Mouse (Mus musculus) liver, embryonic 13.5 days (tissue): ENCODE results near the gene Olfr1238. TPM values are rescaled to one million over a fixed set of nuclear protein-coding genes. Genes with fewer than 3 reads are reported as not detected.

ENCODE experiments used
- ATAC-seq: fragments of 200-750 bp; cut with Nextera tagmentation; 2 replicates; pipeline ENCODE4 v1.8.0; 2017; ENCODE audit warnings: low read depth, mild to moderate bottlenecking, moderate number of reproducible peaks, moderate library complexity
- DNase-seq: peaks from one replicate; pipeline ENCODE4 v3.0.0; 2022
- H3K27ac ChIP-seq: fragments of 300-500 bp; sonication (generic); 2 replicates; pipeline ENCODE4 v1.5.1; 2015; ENCODE audit warnings: moderate library complexity, mild to moderate bottlenecking, inconsistent platforms
- H3K27me3 ChIP-seq: fragments of 300-500 bp; sonication (generic); 2 replicates; pipeline ENCODE4 v1.6.1; 2015; ENCODE audit warnings: mild to moderate bottlenecking, inconsistent platforms
- H3K36me3 ChIP-seq: fragments of 300-500 bp; sonication (generic); 2 replicates; pipeline ENCODE4 v1.6.1; 2015; ENCODE audit warnings: mild to moderate bottlenecking, inconsistent platforms
- H3K4me1 ChIP-seq: fragments of 300-500 bp; sonication (generic); replicated peaks from 2 replicates; pipeline ENCODE4 v1.6.1; 2015; ENCODE audit warnings: inconsistent platforms
- H3K4me2 ChIP-seq: fragments of 300-500 bp; sonication (generic); 2 replicates; pipeline ENCODE4 v1.6.1; 2015; ENCODE audit warnings: inconsistent platforms, mild to moderate bottlenecking, moderate library complexity
- H3K4me3 ChIP-seq: fragments of 300-500 bp; sonication (generic); replicated peaks from 2 replicates; pipeline ENCODE4 v1.5.1; 2015; ENCODE audit warnings: mild to moderate bottlenecking, inconsistent platforms
- H3K9ac ChIP-seq: fragments of 300-500 bp; sonication (generic); 2 replicates; pipeline ENCODE4 v1.6.1; 2015; ENCODE audit warnings: mild to moderate bottlenecking, inconsistent platforms
- H3K9me3 ChIP-seq: fragments of 300-500 bp; sonication (generic); replicated peaks from 2 replicates; pipeline ENCODE4 v1.6.1; 2016; ENCODE audit warnings: inconsistent platforms
- WGBS: fragments of 180-500 bp; shearing (Covaris S2); methylation state at CpG from one replicate; pipeline ENCODE4 v1.1.7; 2015; ENCODE audit not compliant: insufficient replicate concordance; 5-methylcytosine and 5-hydroxymethylcytosine counted together
- polyA plus RNA-seq: library from polyadenylated mRNA; unstranded; fragments of >200 nt; fragmentation: Nextera tagmentation; extraction: Ambion mirVana; gene quantifications from 2 replicates; pipeline ENCODE4 v1.2.1, GENCODE M21; 2015

The Olfr1238 gene
- not detected in 2 replicates for polyA plus RNA-seq

- no peaks in the 10 kb centered on the region for H3K9me3 ChIP-seq
- no peak for ATAC-seq
- H3K36me3 ChIP-seq: no peaks in the 10 kb centered on the region
- H3K9ac ChIP-seq: no peak within 1 kb of the TSS
- no peak within 1 kb of the TSS for H3K4me2 ChIP-seq
- H3K27ac ChIP-seq: no peak within 1 kb of the TSS
- DNase-seq: no peak
- no peaks in the 10 kb centered on the region for H3K27me3 ChIP-seq
- WGBS: 77% methylated on average over 2 of the region's 2 CpGs
- H3K4me3 ChIP-seq: no peak within 1 kb of the TSS
- no peaks in the 10 kb centered on the region for H3K4me1 ChIP-seq
Observed at GRCm38 (mm10) chr2:89409576-89409975, at the start of gene Olfr1238. Olfr1238 (minus strand) TSS chr2:89409676.

DNA sequence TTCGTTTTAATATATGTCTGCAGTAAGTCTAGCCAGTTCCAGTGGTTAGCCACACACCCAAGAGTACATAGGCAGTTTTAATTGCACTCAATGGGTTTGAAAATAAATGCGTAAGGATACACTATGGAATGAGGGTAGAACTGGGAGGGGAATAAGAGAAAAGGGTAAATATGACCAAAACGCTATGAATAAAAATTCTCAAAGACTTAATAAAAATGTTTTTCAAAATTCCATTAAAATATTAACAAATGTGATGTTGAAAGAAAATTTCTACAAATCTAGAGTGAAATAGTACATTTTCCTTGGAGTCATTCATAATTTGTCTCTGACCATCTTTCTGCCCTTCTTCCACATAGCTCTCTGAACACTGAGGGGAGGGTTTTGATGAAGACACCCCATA lies 33.4 kb upstream of the Olfr1238 start, which contains the start of gene Olfr1240:
Gene Olfr1240, minus strand, starts transcription at position 101 of the 400 bp plus-strand sequence.
- no peak within 1 kb of the TSS for H3K4me3 ChIP-seq
- H3K27ac ChIP-seq: no peak within 1 kb of the TSS
- H3K4me1 ChIP-seq: no peaks in the 10 kb centered on the region
- no peak within 1 kb of the TSS for H3K4me2 ChIP-seq
- ATAC-seq (no peak), DNase-seq (no peak)
- WGBS: 69% methylated on average over 3 of the region's 3 CpGs
- no peaks in the 10 kb centered on the region for H3K9me3 ChIP-seq
- no peaks in the 10 kb centered on the region for H3K36me3 ChIP-seq
- no peak within 1 kb of the TSS for H3K9ac ChIP-seq
- no peaks in the 10 kb centered on the region for H3K27me3 ChIP-seq

DNA sequence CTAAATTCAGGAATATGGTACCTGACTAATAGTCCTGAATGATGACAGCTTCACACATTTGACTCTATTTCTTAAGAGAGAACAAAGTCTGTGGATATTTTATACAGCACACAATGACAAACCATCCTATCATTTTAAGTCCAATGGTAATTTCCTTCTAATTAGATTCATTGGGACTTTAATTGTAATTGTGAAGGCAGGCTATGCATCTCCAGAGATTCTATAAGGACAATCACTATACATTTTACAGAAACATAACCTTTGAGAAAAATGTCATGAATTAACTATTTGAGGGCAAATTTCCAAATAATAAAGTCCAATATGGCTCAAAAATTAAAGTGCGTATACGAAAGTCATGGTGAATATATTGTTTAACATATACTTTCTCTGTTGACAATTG lies 10.8 kb upstream of the Olfr1238 start, which contains the start of gene Olfr1239:
Gene Olfr1239, minus strand, starts transcription at position 101 of the 400 bp plus-strand sequence.
- no peak for ATAC-seq
- 84% methylated on average over 2 of the region's 2 CpGs for WGBS

GRCm38 (mm10) chr2:89414557-89414956 lies 5.1 kb upstream of the Olfr1238 start:
- ATAC-seq: no peak
- Histone ChIP-seq H3K4me1 (no peaks in the 10 kb centered on the region), H3K4me3 (no peak overlapping the region), H3K4me2 (no peak overlapping the region), H3K9me3 (no peaks in the 10 kb centered on the region), H3K9ac (no peak overlapping the region), H3K27ac (no peak overlapping the region), H3K27me3 (no peaks in the 10 kb centered on the region), H3K36me3 (no peaks in the 10 kb centered on the region)
- no peak for DNase-seq
- 80% methylated on average over 1 of the region's 1 CpGs for WGBS

More for the DNA sequence above, 10.8 kb upstream of the Olfr1238 start, which contains the start of gene Olfr1239:
- H3K27ac ChIP-seq: no peak within 1 kb of the TSS
- no peaks in the 10 kb centered on the region for H3K36me3 ChIP-seq
- no peak within 1 kb of the TSS for H3K4me3 ChIP-seq
- DNase-seq: no peak
- no peaks in the 10 kb centered on the region for H3K27me3 ChIP-seq
- H3K4me1 ChIP-seq: no peaks in the 10 kb centered on the region
- H3K9me3 ChIP-seq: no peaks in the 10 kb centered on the region
- H3K9ac ChIP-seq: no peak within 1 kb of the TSS
- no peak within 1 kb of the TSS for H3K4me2 ChIP-seq

GRCm38 (mm10) chr2:89400882-89401281 lies 8.6 kb downstream of the Olfr1238 start:
- Histone ChIP-seq H3K4me2 (no peak overlapping the region), H3K4me1 (no peaks in the 10 kb centered on the region), H3K27ac (no peak overlapping the region), H3K27me3 (no peaks in the 10 kb centered on the region), H3K4me3 (no peak overlapping the region), H3K9me3 (no peaks in the 10 kb centered on the region), H3K9ac (no peak overlapping the region), H3K36me3 (no peaks in the 10 kb centered on the region)
- DNase-seq (no peak), ATAC-seq (no peak)
- 63% methylated on average over 1 of the region's 1 CpGs for WGBS

DNA sequence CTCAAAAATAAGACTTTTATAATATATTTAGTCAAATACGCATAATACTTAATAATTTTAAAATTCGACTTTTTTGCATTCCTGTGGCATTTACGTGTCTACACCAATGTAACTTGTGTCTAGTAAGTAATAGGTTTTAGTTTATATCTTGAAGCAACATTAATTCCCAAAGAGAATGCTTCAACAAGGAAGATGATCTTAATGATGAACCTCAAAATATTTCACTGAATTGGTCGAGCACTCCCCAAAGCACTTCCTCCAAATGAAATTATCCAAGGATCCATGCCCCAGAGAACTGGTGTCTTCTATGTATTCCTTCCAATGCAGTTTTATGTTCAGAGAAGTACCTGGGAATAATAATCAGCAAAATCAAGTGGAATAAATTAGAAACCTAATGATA lies 44.7 kb downstream of the Olfr1238 start, which contains the start of gene Olfr1234:
Gene Olfr1234, minus strand, starts transcription at position 101 of the 400 bp plus-strand sequence.
- ATAC-seq (no peak), DNase-seq (no peak)
- Histone ChIP-seq H3K9me3 (no peaks in the 10 kb centered on the region), H3K4me2 (no peak within 1 kb of the TSS), H3K9ac (no peak within 1 kb of the TSS), H3K4me1 (no peaks in the 10 kb centered on the region), H3K27ac (no peak within 1 kb of the TSS), H3K4me3 (no peak within 1 kb of the TSS), H3K27me3 (no peaks in the 10 kb centered on the region), H3K36me3 (no peaks in the 10 kb centered on the region)
- 64% methylated on average over 4 of the region's 4 CpGs for WGBS

Other genes with a start within 250 kb of the Olfr1238 start
- gene Olfr1224-ps1, start 245.6 kb downstream of the Olfr1238 start, polyA plus RNA-seq: not detected in 2 replicates
- gene Olfr1225, start 235.0 kb downstream of the Olfr1238 start, polyA plus RNA-seq: not detected in 2 replicates
- gene Olfr1226, start 209.6 kb downstream of the Olfr1238 start, polyA plus RNA-seq: not detected in 2 replicates
- not detected in 2 replicates for gene Olfr1228, start 155.6 kb downstream of the Olfr1238 start, polyA plus RNA-seq
- not detected in 2 replicates for gene Olfr1229, start 121.7 kb downstream of the Olfr1238 start, polyA plus RNA-seq
- not detected in 2 replicates for gene Olfr1230, start 112.4 kb downstream of the Olfr1238 start, polyA plus RNA-seq
- gene Olfr1231, start 102.6 kb downstream of the Olfr1238 start, polyA plus RNA-seq: not detected in 2 replicates
- not detected in 2 replicates for gene Olfr1232, start 80.0 kb downstream of the Olfr1238 start, polyA plus RNA-seq
- not detected in 2 replicates for gene Olfr1233, start 67.3 kb downstream of the Olfr1238 start, polyA plus RNA-seq
- not detected in 2 replicates for gene Olfr1234, start 44.8 kb downstream of the Olfr1238 start, polyA plus RNA-seq
- not detected in 2 replicates for gene Olfr1239, start 10.7 kb upstream of the Olfr1238 start, polyA plus RNA-seq
- gene Olfr1240, start 33.3 kb upstream of the Olfr1238 start, polyA plus RNA-seq: not detected in 2 replicates
- not detected in 2 replicates for gene Olfr1241, start 77.5 kb upstream of the Olfr1238 start, polyA plus RNA-seq
- gene Olfr1242, start 88.7 kb upstream of the Olfr1238 start, polyA plus RNA-seq: not detected in 2 replicates
- gene Olfr1243, start 121.8 kb upstream of the Olfr1238 start, polyA plus RNA-seq: not detected in 2 replicates
- gene Olfr1245, start 168.8 kb upstream of the Olfr1238 start, polyA plus RNA-seq: not detected in 2 replicates
- gene Olfr1246, start 183.5 kb upstream of the Olfr1238 start, polyA plus RNA-seq: not detected in 2 replicates
- gene Olfr1247, start 204.5 kb upstream of the Olfr1238 start, polyA plus RNA-seq: not detected in 2 replicates
- gene Olfr1248, start 208.6 kb upstream of the Olfr1238 start, polyA plus RNA-seq: not detected in 2 replicates
- not detected in 2 replicates for gene Olfr1249, start 225.3 kb upstream of the Olfr1238 start, polyA plus RNA-seq